Mouse (Mus musculus): ENCODE results near the gene Trpv2.

- TF ChIP-seq POLR2A (IDR thresholded peaks at IDR 0.05; ENCODE audit: borderline replicate concordance, low read depth, low read length): no peak
- no peak for TF ChIP-seq CTCF (IDR thresholded peaks at IDR 0.05; ENCODE audit: low read depth, low read length)
Measured at GRCm38 (mm10) chr11:62557205-62557604, 17.1 kb upstream of the Trpv2 start.

Data from bone marrow macrophage, adult 2 months (primary cell).